Mouse (Mus musculus) kidney, embryonic 16.5 days (tissue): ENCODE data around the gene Bbs9. TPM values are rescaled to one million over a fixed set of nuclear protein-coding genes. Genes with fewer than 3 reads are reported as not detected.

Experiments
- ATAC-seq: fragments of 200-750 bp; cut with Nextera tagmentation; 2 replicates; pipeline ENCODE4 v1.8.0; 2017; ENCODE audit warnings: moderate TSS enrichment; ENCODE audit not compliant: low FRiP score, low TSS enrichment
- H3K27ac ChIP-seq: fragments of 300-500 bp; sonication (generic); 2 replicates; pipeline ENCODE4 v1.5.1; 2014; ENCODE audit warnings: low read length
- H3K27me3 ChIP-seq: fragments of 300-500 bp; sonication (generic); 2 replicates; pipeline ENCODE4 v1.6.1; 2014; ENCODE audit warnings: low read length, control low read depth, mixed read lengths; ENCODE audit not compliant: insufficient read depth
- H3K36me3 ChIP-seq: fragments of 300-500 bp; sonication (generic); 2 replicates; pipeline ENCODE4 v1.6.1; 2014; ENCODE audit warnings: low read length, control low read depth, mixed read lengths; ENCODE audit not compliant: insufficient read depth
- H3K4me1 ChIP-seq: fragments of 300-500 bp; sonication (generic); 2 replicates; pipeline ENCODE4 v1.6.1; 2014; ENCODE audit warnings: low read length, control low read depth, mixed read lengths; ENCODE audit not compliant: insufficient read depth
- H3K4me2 ChIP-seq: fragments of 300-500 bp; sonication (generic); replicated peaks from 2 replicates; pipeline ENCODE4 v1.6.1; 2014; ENCODE audit warnings: low read depth, low read length
- H3K4me3 ChIP-seq: fragments of 300-500 bp; sonication (generic); 2 replicates; pipeline ENCODE4 v1.5.1; 2014; ENCODE audit warnings: mild to moderate bottlenecking, low read length
- H3K9ac ChIP-seq: fragments of 300-500 bp; sonication (generic); replicated peaks from 2 replicates; pipeline ENCODE4 v1.6.1; 2014; ENCODE audit warnings: low read length
- H3K9me3 ChIP-seq: fragments of 300-500 bp; sonication (generic); 2 replicates; pipeline ENCODE4 v1.6.1; 2016; ENCODE audit warnings: low read length, control low read depth
- WGBS: fragments of 180-500 bp; shearing (Covaris S2); extraction: QIAGEN DNeasy Blood & Tissue Kit; methylation state at CpG from one replicate; pipeline ENCODE4 v1.1.7; 2014; 5-methylcytosine and 5-hydroxymethylcytosine counted together
- polyA plus RNA-seq: library from polyadenylated mRNA; unstranded; fragments of >200 nt; fragmentation: Nextera tagmentation; extraction: Ambion mirVana; gene quantifications from 2 replicates; pipeline ENCODE4 v1.2.1, GENCODE M21; 2015

Bbs9 gene
- polyA plus RNA-seq, 1 experiment from 2014 or later = 12.2 TPM

DNA sequence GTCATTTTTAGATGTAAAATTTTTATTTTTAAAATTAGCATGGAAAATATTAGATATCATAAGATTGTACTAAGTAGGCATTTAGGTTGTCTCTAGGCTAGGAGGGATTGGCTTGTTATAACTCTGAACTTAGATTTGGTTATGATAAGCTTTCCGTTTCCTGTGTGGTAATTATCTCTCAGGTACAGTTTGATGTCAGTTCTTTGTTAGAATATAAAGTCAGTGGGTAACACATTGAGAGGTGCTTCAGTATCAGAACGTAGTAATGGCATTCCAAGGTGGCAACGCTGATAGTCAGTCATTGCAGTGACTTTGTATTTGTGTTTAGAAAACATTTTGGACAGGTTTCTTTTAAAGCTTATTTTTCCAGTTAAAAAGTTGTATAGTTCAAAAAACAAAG lies 170.9 kb downstream of the Bbs9 start:
- Histone ChIP-seq H3K4me1 (no peaks in the 10 kb centered on the region), H3K36me3 (no peaks in the 10 kb centered on the region), H3K4me2 (no peak overlapping the region), H3K9me3 (no peaks in the 10 kb centered on the region), H3K4me3 (no peak overlapping the region), H3K27me3 (no peaks in the 10 kb centered on the region), H3K9ac (no peak overlapping the region), H3K27ac (no peak overlapping the region)
- 90% methylated on average over 3 of the region's 3 CpGs for WGBS
- ATAC-seq = no peak

DNA sequence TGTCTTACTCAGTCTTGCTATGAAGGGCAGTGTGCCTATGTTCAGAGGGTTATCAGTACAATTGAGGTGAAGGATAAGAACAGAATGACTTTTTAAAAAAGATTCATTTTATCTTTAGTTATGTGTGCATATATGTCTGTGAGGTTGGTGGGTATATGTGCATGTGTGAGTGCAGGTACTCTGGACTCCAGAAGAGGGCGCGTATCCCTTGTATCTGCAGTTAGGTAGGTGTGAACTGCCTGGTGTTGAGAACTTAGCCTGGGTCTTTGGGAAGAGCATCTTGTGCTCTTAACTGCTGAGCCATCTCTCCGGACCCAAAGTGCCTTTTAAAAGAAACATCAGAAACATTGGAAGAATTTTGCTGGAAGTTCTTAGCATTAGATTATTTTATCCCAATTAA lies 172.6 kb downstream of the Bbs9 start:
- no peak overlapping the region for H3K27ac ChIP-seq
- WGBS = 94% methylated on average over 3 of the region's 3 CpGs
- H3K9ac ChIP-seq = no peak overlapping the region
- no peak overlapping the region for H3K4me2 ChIP-seq
- no peaks in the 10 kb centered on the region for H3K4me1 ChIP-seq
- no peak for ATAC-seq
- no peaks in the 10 kb centered on the region for H3K9me3 ChIP-seq
- no peaks in the 10 kb centered on the region for H3K27me3 ChIP-seq
- H3K36me3 ChIP-seq = no peaks in the 10 kb centered on the region
- no peak overlapping the region for H3K4me3 ChIP-seq

DNA sequence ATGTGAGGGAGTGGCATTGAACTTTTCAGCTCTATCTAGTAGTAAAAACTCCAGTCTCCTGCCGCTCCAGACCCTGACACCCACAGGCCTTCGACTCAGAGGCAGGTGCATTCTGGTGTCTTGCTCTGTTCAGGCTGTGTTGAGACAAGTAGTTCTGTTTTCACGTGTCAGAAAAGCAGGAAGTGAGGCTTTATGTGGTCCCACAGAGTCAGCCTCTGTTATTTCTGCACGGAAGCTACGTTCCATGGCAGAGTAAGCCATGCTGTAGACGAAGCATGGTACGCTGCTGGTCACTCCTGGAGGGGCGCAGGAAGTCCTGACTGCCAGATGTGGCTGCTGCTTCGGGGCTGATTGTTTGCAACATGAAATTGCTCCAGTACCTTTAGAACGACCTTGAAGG lies 174.1 kb downstream of the Bbs9 start:
- Histone ChIP-seq H3K4me3 (no peak overlapping the region), H3K27ac (no peak overlapping the region), H3K4me1 (no peaks in the 10 kb centered on the region), H3K36me3 (no peaks in the 10 kb centered on the region), H3K9ac (no peak overlapping the region), H3K4me2 (no peak overlapping the region), H3K27me3 (no peaks in the 10 kb centered on the region), H3K9me3 (no peaks in the 10 kb centered on the region)
- no peak for ATAC-seq
- 78% methylated on average over 10 of the region's 10 CpGs for WGBS

DNA sequence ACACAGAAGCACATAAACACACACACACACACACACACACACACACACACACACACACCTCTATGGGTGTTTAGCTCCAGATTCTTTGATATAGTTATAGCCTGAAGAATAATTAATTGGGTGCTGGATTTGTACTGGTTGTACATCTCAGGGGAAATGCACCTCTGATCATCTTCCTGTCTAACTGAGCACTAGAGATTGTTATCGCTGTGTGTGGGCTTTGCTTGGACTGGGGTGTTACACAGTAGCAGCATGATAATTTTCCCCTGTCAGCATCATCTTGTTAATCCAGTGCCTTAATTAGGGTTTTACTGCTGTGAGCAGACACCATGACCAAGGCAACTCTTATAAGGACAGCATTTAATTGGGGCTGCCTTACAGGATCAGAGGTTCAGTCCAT lies 175.3 kb downstream of the Bbs9 start:
- H3K27ac ChIP-seq = no peak overlapping the region
- no peak for ATAC-seq
- no peak overlapping the region for H3K9ac ChIP-seq
- H3K36me3 ChIP-seq = no peaks in the 10 kb centered on the region
- H3K9me3 ChIP-seq = no peaks in the 10 kb centered on the region
- no peak overlapping the region for H3K4me2 ChIP-seq
- WGBS = 97% methylated on average over 1 of the region's 1 CpGs
- no peak overlapping the region for H3K4me3 ChIP-seq
- H3K27me3 ChIP-seq = no peaks in the 10 kb centered on the region
- no peaks in the 10 kb centered on the region for H3K4me1 ChIP-seq

DNA sequence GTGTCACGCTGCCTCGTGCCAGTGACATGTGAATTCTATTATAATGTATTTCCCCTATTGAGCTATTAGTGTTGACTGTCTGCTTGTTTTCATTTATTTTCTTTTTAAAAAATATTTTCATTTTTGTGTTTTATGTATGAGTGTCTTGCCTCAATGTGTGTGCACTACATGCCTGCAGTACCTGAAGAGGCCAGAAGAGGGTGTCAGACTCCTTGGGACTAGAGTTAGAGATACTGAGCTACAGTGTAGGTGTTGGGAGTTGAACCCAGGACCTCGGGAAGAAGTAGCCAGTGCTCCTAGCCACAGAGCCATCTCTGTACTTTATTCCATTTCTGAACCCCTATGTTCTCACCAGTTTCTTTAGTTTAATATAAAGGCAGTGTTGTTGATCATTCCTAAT lies 176.1 kb downstream of the Bbs9 start:
- no peak for ATAC-seq
- 97% methylated on average over 3 of the region's 3 CpGs for WGBS
- Histone ChIP-seq H3K4me3 (no peak overlapping the region), H3K27ac (no peak overlapping the region), H3K9ac (no peak overlapping the region), H3K36me3 (no peaks in the 10 kb centered on the region), H3K27me3 (no peaks in the 10 kb centered on the region), H3K9me3 (no peaks in the 10 kb centered on the region), H3K4me2 (no peak overlapping the region), H3K4me1 (no peaks in the 10 kb centered on the region)

DNA sequence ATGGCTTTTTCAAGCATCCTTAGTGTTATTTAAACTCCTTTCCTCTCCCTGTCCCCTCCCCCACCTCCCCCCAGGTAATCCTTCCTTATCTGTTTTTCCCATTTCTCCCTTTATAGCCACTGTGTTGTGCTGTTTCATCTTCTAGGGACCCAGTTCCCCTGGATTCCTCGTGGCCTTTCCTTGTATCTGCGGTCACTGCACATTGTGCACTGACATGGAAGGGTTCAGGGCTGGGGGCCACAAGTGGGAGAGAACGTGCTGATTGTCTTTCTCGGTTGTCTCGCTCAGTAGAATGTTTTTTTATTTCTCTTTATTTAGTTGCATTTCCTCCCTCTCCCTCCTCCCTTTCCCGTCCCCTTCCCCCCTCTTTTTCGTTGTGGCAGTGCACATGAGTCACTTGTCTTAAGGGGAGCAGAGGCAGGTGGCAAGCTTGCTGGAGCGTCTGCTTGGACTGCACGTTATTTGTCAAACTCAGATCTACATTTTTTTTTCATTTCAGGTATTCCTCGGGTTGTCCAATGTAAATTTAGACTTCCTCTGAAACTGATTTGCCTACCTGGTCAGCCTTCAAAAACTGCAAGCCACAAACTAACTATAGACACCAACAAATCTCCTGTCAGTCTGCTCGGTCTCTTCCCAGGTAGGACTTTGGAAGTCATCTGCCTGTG lies 179.3 kb downstream of the Bbs9 start:
- no peak overlapping the region for H3K4me2 ChIP-seq
- no peak overlapping the region for H3K4me3 ChIP-seq
- H3K27me3 ChIP-seq = no peaks in the 10 kb centered on the region
- H3K36me3 ChIP-seq = no peaks in the 10 kb centered on the region
- no peak overlapping the region for H3K27ac ChIP-seq
- ATAC-seq = no peak
- H3K9ac ChIP-seq = no peak overlapping the region
- no peaks in the 10 kb centered on the region for H3K4me1 ChIP-seq
- 63% methylated on average over 11 of the region's 11 CpGs for WGBS
- H3K9me3 ChIP-seq = no peaks in the 10 kb centered on the region

DNA sequence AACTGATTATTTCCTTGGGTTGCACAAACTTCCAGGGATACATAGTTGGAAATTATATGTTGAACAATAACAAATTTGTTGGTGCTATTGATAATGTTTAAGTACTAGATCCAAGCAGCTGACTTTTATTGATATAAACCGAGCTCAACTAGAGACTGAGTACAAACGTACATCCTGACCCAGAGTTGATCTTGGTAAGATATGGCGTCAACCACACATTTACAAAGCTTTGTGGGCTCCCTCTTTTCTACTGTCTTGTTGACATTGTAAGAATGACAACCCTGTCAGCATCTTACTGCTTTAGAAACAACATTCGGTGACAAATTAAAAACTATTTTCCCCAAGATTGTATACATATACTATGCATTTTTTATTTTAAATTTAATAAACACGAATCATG lies 181.7 kb downstream of the Bbs9 start:
- H3K27ac ChIP-seq = no peak overlapping the region
- no peaks in the 10 kb centered on the region for H3K4me1 ChIP-seq
- no peaks in the 10 kb centered on the region for H3K9me3 ChIP-seq
- ATAC-seq = no peak
- H3K4me2 ChIP-seq = no peak overlapping the region
- no peak overlapping the region for H3K4me3 ChIP-seq
- WGBS = 90% methylated on average over 5 of the region's 5 CpGs
- H3K27me3 ChIP-seq = no peaks in the 10 kb centered on the region
- H3K9ac ChIP-seq = no peak overlapping the region
- no peaks in the 10 kb centered on the region for H3K36me3 ChIP-seq

DNA sequence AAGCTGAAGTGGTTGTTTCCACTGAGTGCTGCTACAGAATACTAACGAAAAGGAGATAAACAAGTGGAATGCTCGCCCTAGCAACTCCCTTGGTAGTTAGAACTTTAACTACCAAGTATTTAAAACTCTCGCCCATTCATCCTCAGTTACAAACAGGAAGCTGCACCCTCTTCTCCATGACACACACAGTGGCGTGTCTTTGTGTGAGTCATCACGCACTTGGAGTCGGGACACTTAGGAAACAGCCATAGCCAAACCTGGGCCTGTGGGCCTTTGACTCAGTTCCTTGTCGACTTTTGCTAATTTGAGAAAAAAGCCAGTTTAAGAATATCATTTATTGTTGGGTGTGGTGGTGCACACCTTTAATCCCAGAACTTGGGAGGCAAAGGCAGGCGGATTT lies 189.6 kb downstream of the Bbs9 start:
- Histone ChIP-seq H3K27me3 (no peaks in the 10 kb centered on the region), H3K9ac (no peak overlapping the region), H3K27ac (no peak overlapping the region), H3K4me3 (no peak overlapping the region), H3K4me1 (no peaks in the 10 kb centered on the region), H3K9me3 (no peaks in the 10 kb centered on the region), H3K4me2 (no peak overlapping the region), H3K36me3 (no peaks in the 10 kb centered on the region)
- ATAC-seq = no peak
- WGBS = 88% methylated on average over 8 of the region's 8 CpGs

DNA sequence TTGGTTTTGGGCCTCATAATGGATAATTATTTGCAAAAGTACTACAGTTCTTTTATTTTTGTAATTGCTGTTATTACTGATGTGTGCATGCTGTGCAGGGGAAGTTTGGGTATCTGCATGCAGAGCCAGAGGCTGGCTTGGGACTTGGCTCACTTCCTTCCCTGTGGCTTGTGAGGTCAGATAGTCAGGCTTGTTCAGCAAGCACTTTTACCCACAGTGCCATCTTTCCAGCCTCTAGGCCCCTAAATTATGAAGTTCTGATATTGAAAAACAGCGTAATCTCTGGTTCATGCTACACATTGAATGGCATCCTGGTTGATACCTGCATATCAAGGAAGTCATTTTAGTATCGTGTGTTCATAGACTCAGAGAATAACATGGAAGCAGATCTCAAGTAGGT lies 197.4 kb downstream of the Bbs9 start:
- 87% methylated on average over 2 of the region's 2 CpGs for WGBS
- Histone ChIP-seq H3K4me3 (no peak overlapping the region), H3K4me2 (no peak overlapping the region), H3K4me1 (no peaks in the 10 kb centered on the region), H3K9me3 (no peaks in the 10 kb centered on the region), H3K9ac (no peak overlapping the region), H3K27ac (no peak overlapping the region), H3K36me3 (no peaks in the 10 kb centered on the region), H3K27me3 (no peaks in the 10 kb centered on the region)
- no peak for ATAC-seq

DNA sequence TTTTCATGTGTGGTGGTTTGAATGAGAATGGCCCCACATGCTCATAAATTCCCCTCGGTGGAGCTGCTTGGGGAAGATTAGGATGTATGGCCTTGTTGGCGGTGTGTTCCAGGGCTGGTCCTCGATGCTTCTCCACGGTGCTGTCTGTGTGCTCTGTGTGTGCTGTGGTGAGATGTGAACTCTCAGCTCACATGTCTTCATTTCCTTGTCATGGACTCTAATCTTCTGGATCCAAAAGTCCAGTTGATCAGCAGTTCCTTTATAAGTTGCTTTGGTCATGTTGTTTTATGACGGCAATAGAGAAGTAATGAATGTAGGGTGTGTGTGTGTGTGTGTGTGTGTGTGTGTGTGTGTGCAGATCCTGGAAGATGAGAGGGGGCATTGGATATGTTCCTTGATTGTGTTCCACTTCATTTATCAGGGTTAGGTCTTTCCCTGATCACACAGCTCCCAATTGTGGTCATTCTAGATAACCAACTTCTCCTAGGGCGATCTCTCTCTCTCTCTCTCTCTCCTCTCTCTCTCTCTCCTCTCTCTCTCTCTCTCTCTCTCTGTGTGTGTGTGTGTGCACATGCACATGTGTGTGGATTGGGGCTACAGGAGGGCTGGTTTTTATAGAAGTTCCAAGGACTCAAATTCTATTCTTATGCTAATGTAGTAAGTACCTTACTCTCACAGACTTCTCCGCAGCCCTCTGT lies 201.8 kb downstream of the Bbs9 start:
- ATAC-seq = no peak
- WGBS = 93% methylated on average over 7 of the region's 7 CpGs

More for the DNA sequence above, 201.8 kb downstream of the Bbs9 start:
- Histone ChIP-seq H3K9me3 (no peaks in the 10 kb centered on the region), H3K27ac (no peak overlapping the region), H3K27me3 (no peaks in the 10 kb centered on the region), H3K9ac (no peak overlapping the region), H3K4me1 (no peaks in the 10 kb centered on the region), H3K4me2 (no peak overlapping the region), H3K36me3 (no peaks in the 10 kb centered on the region), H3K4me3 (no peak overlapping the region)
